Mouse (Mus musculus) heart, adult 2 months (tissue): ENCODE results near the gene Igsf21.

Experiments used
- CTCF ChIP-seq: fragments of 200-600 bp; IDR thresholded peaks from 2 replicates; pipeline ENCODE4 v1.8.1; 2022; ENCODE audit warnings: antibody characterized with exemption, mild to moderate bottlenecking, moderate library complexity
- EP300 ChIP-seq: fragments of 200-500 bp; IDR thresholded peaks from 2 replicates; pipeline ENCODE4 v1.6.1; 2011; ENCODE audit warnings: low read depth, low read length, control low read depth; ENCODE audit not compliant: insufficient read depth
- POLR2A ChIP-seq: fragments of 200-500 bp; IDR thresholded peaks from 2 replicates; pipeline ENCODE4 v1.6.1; 2011; ENCODE audit warnings: mild to moderate bottlenecking, low read depth, low read length, control low read depth; ENCODE audit not compliant: insufficient read depth

GRCm38 (mm10) chr4:140089676-140090075, 156.9 kb downstream of the Igsf21 start:
- TF ChIP-seq CTCF = no peak
- no peak for TF ChIP-seq EP300
- TF ChIP-seq POLR2A = no peak
